Mouse (Mus musculus) heart, adult 2 months (tissue): ENCODE data around the gene F830045P16Rik. TPM values are rescaled to one million over a fixed set of nuclear protein-coding genes. Genes with fewer than 3 reads are reported as not detected.
"Not testable (repeated sequence)": the region's sequence is repeated elsewhere in the genome, so short reads cannot be mapped to it uniquely, and the experiment has no call there.

Source experiments
- DNase-seq, 2 experiments: peaks; one replicate each; pipeline ENCODE4 v3.0.0; 2021
- H3K27ac ChIP-seq: fragments of 200-600 bp; 2 replicates; pipeline ENCODE4 v1.8.1; 2022
- H3K27me3 ChIP-seq: fragments of 200-500 bp; 2 replicates; pipeline ENCODE4 v1.6.1; 2012; ENCODE audit warnings: mild to moderate bottlenecking, low read length, inconsistent platforms, mixed read lengths; ENCODE audit not compliant: control insufficient read depth, insufficient read depth
- H3K36me3 ChIP-seq: fragments of 200-500 bp; 2 replicates; pipeline ENCODE4 v1.6.1; 2012; ENCODE audit warnings: low read length, inconsistent platforms; ENCODE audit not compliant: control insufficient read depth, insufficient read depth
- H3K4me1 ChIP-seq: fragments of 200-500 bp; 2 replicates; pipeline ENCODE4 v1.6.1; 2011; ENCODE audit warnings: low read length; ENCODE audit not compliant: control insufficient read depth, insufficient read depth
- H3K4me3 ChIP-seq: fragments of 200-600 bp; 2 replicates; pipeline ENCODE4 v1.8.1; 2022
- H3K79me2 ChIP-seq: fragments of 200-500 bp; replicated peaks from 2 replicates; pipeline ENCODE4 v1.6.1; 2012; ENCODE audit warnings: mild to moderate bottlenecking, inconsistent platforms, low read length, moderate library complexity, mixed read lengths; ENCODE audit not compliant: control insufficient read depth, insufficient read depth
- H3K9ac ChIP-seq: fragments of 200-500 bp; 2 replicates; pipeline ENCODE4 v1.6.1; 2012; ENCODE audit warnings: low read depth, mild to moderate bottlenecking, control low read depth, inconsistent platforms, low read length, mixed read lengths
- CTCF ChIP-seq: fragments of 200-600 bp; IDR thresholded peaks from 2 replicates; pipeline ENCODE4 v1.8.1; 2022; ENCODE audit warnings: antibody characterized with exemption, mild to moderate bottlenecking, moderate library complexity
- EP300 ChIP-seq: fragments of 200-500 bp; IDR thresholded peaks from 2 replicates; pipeline ENCODE4 v1.6.1; 2011; ENCODE audit warnings: low read depth, low read length, control low read depth; ENCODE audit not compliant: insufficient read depth
- POLR2A ChIP-seq: fragments of 200-500 bp; IDR thresholded peaks from 2 replicates; pipeline ENCODE4 v1.6.1; 2011; ENCODE audit warnings: mild to moderate bottlenecking, low read depth, low read length, control low read depth; ENCODE audit not compliant: insufficient read depth
- WGBS: fragments of 180-500 bp; shearing (Covaris S2); methylation state at CpG from one replicate; pipeline ENCODE4 v1.1.7; 2018; 5-methylcytosine and 5-hydroxymethylcytosine counted together
- intact Hi-C: fragments of 180-260 bp; cut with DNase I; formaldehyde crosslinking; loops from one replicate; pipeline ENCODE4 v1.15.1; 2025
- polyA plus RNA-seq: library from polyadenylated mRNA; depleted of rRNA; stranded (reverse); fragments of >200 nt; gene quantifications from 2 replicates; pipeline ENCODE4 v1.2.3, GENCODE M21; 2012
- total RNA-seq, 2 experiments: library from RNA; stranded (reverse); gene quantifications; 2 replicates each; pipeline ENCODE4 v1.2.3; 2021

Gene F830045P16Rik
- total and polyA plus RNA-seq, 3 experiments = 0.23 TPM; not detected in 2

DNA sequence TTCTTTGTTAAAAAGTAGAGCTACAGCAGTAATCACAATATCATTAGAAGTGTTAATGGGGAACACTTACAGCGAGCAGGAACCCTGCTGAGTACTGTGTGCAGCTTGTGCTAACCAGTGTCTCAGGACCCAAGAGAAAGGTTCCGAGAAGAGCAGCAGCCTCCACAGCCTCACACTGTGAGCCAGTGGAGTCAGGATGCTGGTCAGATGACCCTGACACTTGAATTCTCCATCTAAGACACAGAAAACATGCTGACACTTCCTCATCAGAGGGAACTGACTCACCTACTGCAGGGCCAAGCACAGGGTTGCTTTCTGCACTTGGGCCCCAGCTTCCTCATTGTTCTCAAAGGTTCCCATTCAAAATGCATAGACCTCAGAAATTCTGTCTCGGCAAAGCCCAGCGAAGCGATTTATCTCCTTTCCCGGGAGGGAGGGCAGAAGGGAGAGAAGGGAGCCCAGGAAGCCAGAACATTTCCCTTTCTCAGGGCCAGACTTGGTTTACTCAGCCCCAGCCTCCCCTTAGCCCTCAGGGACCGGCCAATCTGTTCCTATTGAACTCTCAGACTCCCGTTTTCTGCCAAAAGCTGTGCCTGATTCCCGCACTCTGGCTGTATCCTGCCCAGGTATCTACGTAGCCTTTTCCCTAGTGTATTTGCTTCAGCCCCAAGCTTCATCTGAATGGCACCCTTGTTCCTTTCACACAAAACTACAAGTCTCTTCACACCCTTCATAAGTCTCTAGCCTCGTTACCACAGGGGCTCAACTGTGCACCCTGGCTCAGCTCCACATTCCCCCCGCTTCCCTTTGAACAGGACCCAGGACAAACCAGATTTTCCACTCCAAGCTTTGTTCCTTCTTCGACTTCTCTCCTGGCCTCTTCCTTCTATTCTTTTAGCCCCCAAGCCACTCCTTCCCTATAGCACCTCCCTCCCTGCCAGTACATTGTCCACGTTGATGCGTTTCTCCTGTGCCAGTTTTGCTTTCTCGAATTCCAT, 21.2 kb downstream of the F830045P16Rik start:
- intact Hi-C loops = no loop called here
- Histone ChIP-seq H3K9ac (no peak overlapping the region), H3K27ac (no peak overlapping the region), H3K4me3 (no peak overlapping the region), H3K79me2 (no peaks in the 10 kb centered on the region), H3K36me3 (no peaks in the 10 kb centered on the region), H3K27me3 (no peaks in the 10 kb centered on the region), H3K4me1 (peaks cover 2% of the 10 kb centered on the region; the same call in 1 of the 2 replicates)
- TF ChIP-seq POLR2A (no peak), EP300 (no peak), CTCF (no peak)
- WGBS = 52% methylated on average over 16 of the region's 16 CpGs
- peak in 1 of 2 experiments; percentile 39 for DNase-seq

DNA sequence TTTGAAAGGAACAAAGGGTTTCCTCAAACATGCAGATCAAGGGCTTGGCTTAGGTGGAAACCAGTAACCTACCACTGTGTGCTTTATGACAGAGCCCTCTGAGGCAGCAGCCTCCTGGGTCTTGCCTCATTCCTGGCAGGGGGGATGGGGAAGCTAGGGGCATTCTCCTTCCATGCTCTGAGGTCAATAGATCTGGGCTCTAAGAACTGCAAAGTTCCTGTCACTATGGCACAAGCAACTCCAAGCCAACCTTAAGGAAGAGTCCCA, 22.1 kb downstream of the F830045P16Rik start:
- Histone ChIP-seq H3K9ac (no peak overlapping the region), H3K36me3 (no peaks in the 10 kb centered on the region), H3K4me1 (peaks cover 2% of the 10 kb centered on the region; the same call in 1 of the 2 replicates), H3K27ac (no peak overlapping the region), H3K27me3 (no peaks in the 10 kb centered on the region), H3K79me2 (no peaks in the 10 kb centered on the region), H3K4me3 (no peak overlapping the region)
- TF ChIP-seq POLR2A (no peak), EP300 (no peak), CTCF (no peak)
- intact Hi-C loops = no loop called here
- DNase-seq = no peak

DNA sequence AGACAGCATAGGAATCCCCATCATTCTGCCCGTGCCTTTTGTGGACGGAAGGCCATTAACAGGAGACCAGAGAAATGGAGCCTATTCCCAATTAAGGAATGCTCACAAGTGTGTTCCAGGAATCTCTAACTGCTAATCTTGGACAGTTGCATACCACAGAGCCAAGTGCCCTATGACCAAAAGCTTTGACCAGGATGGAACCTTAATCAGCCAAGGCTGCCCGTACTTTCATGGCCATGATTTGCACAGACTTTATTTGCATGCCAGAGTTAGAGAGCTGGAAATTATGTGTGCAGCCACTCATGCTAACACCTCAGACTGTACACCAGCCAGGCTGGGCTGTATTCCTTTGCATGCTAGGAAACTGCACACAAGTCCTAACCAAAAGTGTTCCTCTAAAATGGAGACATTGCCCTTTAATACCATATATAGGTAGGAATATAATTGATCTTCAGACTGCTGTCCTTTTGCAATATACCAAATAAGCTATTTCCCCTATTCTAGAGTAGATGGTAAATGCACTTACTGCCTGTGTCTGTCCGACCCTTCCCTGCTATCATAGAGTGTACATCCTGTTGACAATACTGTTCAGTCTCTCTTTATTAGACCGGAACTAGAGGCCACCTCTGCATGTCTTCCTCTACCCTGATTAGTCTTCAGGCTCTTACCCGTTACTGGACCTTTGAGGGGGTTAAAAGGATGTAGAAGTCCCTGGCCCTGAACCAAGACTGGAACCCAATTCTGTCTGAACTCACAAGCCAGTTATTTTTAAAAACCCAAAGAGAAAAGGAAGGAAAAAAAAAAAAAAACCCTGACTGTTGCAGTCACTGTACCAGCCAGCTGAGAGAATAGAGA, 22.6 kb downstream of the F830045P16Rik start:
- H3K4me1 ChIP-seq = peaks cover 2% of the 10 kb centered on the region; the same call in 1 of the 2 replicates

DNA sequence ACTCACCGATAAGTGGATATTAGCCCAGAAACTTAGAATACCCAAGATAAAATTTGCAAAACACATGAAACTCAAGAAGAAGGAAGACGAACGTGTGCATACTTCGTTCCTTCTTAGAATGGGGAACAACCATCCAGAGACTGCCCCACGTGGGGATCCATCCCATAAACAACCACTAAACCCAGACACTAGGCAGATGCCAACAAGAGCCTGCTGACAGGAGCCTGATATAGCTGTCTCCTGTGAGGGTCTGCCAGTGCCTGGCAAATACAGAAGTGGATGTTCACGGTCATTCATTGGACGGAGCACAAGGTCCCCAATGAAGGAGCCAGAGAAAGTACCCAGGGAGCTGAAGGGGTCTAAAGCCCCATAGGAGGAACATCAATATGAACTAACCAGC, 24.3 kb downstream of the F830045P16Rik start:
- intact Hi-C loops = not testable (repeated sequence)
- WGBS = 49% methylated on average over 7 of the region's 7 CpGs

More for the DNA sequence above, 22.6 kb downstream of the F830045P16Rik start:
- Histone ChIP-seq H3K4me3 (no peak overlapping the region), H3K36me3 (no peaks in the 10 kb centered on the region), H3K79me2 (no peaks in the 10 kb centered on the region), H3K9ac (no peak overlapping the region), H3K27me3 (no peaks in the 10 kb centered on the region), H3K27ac (no peak overlapping the region)
- 55% methylated on average over 6 of the region's 6 CpGs for WGBS
- no peak for DNase-seq
- intact Hi-C loops = no loop called here
- TF ChIP-seq POLR2A (no peak), CTCF (no peak), EP300 (no peak)

DNA sequence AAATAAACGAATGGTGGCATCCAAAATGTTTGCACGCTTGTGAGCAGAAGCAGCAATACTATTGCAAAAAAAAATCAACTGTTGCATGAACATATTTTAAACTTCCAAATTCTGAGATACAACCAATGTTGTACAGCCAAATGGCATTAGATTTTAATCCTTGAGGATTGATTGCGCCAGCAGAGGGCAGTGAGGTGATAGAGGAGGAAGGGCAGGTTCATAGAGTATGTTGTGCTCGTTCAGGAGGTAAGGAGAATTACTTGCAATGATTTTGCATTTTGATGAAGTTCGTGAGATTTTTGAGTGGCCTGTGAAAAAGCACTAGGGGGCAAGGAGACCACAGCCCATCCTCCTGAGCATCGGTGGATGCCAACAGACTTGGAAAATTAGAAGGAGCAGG, 33.8 kb downstream of the F830045P16Rik start:
- peak; percentile 50 to 74 for DNase-seq
- no peak overlapping the region for H3K9ac ChIP-seq
- no peaks in the 10 kb centered on the region for H3K79me2 ChIP-seq
- WGBS = 19% methylated on average over 6 of the region's 6 CpGs
- no peaks in the 10 kb centered on the region for H3K36me3 ChIP-seq
- TF ChIP-seq POLR2A = no peak
- TF ChIP-seq EP300 = peak; percentile 64; the same call in 1 of the 2 replicates
- peak; percentile 79 for TF ChIP-seq CTCF
- no peaks in the 10 kb centered on the region for H3K27me3 ChIP-seq
- H3K27ac ChIP-seq = no peak overlapping the region
- H3K4me3 ChIP-seq = no peak overlapping the region
- H3K4me1 ChIP-seq = no peaks in the 10 kb centered on the region
- intact Hi-C loops = loop anchor here (1.0 to 5.0 kb wide), 4 partner anchors 36 to 370 kb away; partner anchors contain the start of gene Sirpa

More for the DNA sequence above, 24.3 kb downstream of the F830045P16Rik start:
- not testable (repeated sequence) for H3K4me3 ChIP-seq, H3K9ac ChIP-seq, H3K36me3 ChIP-seq, H3K27me3 ChIP-seq, H3K27ac ChIP-seq, H3K4me1 ChIP-seq, H3K79me2 ChIP-seq
- DNase-seq = peak in 1 of 2 experiments; percentile 39
